Mouse (Mus musculus) intestine, postnatal 0 days (tissue): Measurements from ENCODE around the gene Ugt1a6a. TPM values are rescaled to one million over a fixed set of nuclear protein-coding genes. Genes with fewer than 3 reads are reported as not detected.

Experiments
- ATAC-seq: fragments of 200-750 bp; cut with Nextera tagmentation; 2 replicates; pipeline ENCODE4 v1.8.0; 2017; ENCODE audit warnings: mild to moderate bottlenecking, moderate TSS enrichment, moderate library complexity
- H3K27ac ChIP-seq: fragments of 300-500 bp; sonication (generic); 2 replicates; pipeline ENCODE4 v1.5.1; 2014; ENCODE audit warnings: mild to moderate bottlenecking, low read depth, low read length, moderate library complexity
- H3K27me3 ChIP-seq: fragments of 300-500 bp; sonication (generic); replicated peaks from 2 replicates; pipeline ENCODE4 v1.6.1; 2014; ENCODE audit warnings: low read length, mixed read lengths; ENCODE audit not compliant: control insufficient read depth, insufficient read depth
- H3K36me3 ChIP-seq: fragments of 300-500 bp; sonication (generic); 2 replicates; pipeline ENCODE4 v1.6.1; 2014; ENCODE audit warnings: mild to moderate bottlenecking, moderate library complexity; ENCODE audit not compliant: control insufficient read depth, insufficient read depth
- H3K4me1 ChIP-seq: fragments of 300-500 bp; sonication (generic); replicated peaks from 2 replicates; pipeline ENCODE4 v1.6.1; 2014; ENCODE audit warnings: antibody characterized with exemption, low read length, mixed read lengths; ENCODE audit not compliant: control insufficient read depth, insufficient read depth
- H3K4me2 ChIP-seq: fragments of 300-500 bp; sonication (generic); replicated peaks from 2 replicates; pipeline ENCODE4 v1.6.1; 2014; ENCODE audit warnings: low read depth, mild to moderate bottlenecking, moderate library complexity
- H3K4me3 ChIP-seq: fragments of 300-500 bp; sonication (generic); 2 replicates; pipeline ENCODE4 v1.5.1; 2014; ENCODE audit warnings: low read depth, low read length
- H3K9ac ChIP-seq: fragments of 300-500 bp; sonication (generic); 2 replicates; pipeline ENCODE4 v1.6.1; 2014; ENCODE audit warnings: mild to moderate bottlenecking, low read depth, low read length
- H3K9me3 ChIP-seq: fragments of 300-500 bp; sonication (generic); 2 replicates; pipeline ENCODE4 v1.6.1; 2016; ENCODE audit warnings: mixed run types; ENCODE audit not compliant: control insufficient read depth
- CTCF ChIP-seq: sonication (generic); IDR thresholded peaks from 2 replicates; pipeline ENCODE4 v1.5.1; 2016; ENCODE audit warnings: low read depth, mild to moderate bottlenecking, control low read depth, antibody characterized with exemption, moderate library complexity
- WGBS: fragments of 180-500 bp; shearing (Covaris S2); extraction: QIAGEN DNeasy Blood & Tissue Kit; methylation state at CpG from one replicate; pipeline ENCODE4 v1.1.7; 2014; 5-methylcytosine and 5-hydroxymethylcytosine counted together
- polyA plus RNA-seq: library from polyadenylated mRNA; unstranded; fragments of >200 nt; fragmentation: Nextera tagmentation; extraction: Ambion mirVana; gene quantifications from 2 replicates; pipeline ENCODE4 v1.2.1, GENCODE M21; 2015

The Ugt1a6a gene
- polyA plus RNA-seq, 1 experiment from 2014 or later: 5.7 TPM

- Histone ChIP-seq H3K36me3 (no peaks in the 10 kb centered on the region), H3K4me1 (no peaks in the 10 kb centered on the region), H3K9ac (no peak overlapping the region), H3K27me3 (no peaks in the 10 kb centered on the region), H3K4me2 (no peak overlapping the region), H3K27ac (no peak overlapping the region), H3K4me3 (no peak overlapping the region), H3K9me3 (peaks cover 43% of the 10 kb centered on the region)
- no peak for TF ChIP-seq CTCF
- WGBS: 78% methylated on average over 5 of the region's 5 CpGs
- ATAC-seq: no peak
These were observed 115.4 kb downstream of the Ugt1a6a start for GRCm38 (mm10) chr1:88250023-88250422.

GRCm38 (mm10) chr1:88253106-88253505 is 118.5 kb downstream of the Ugt1a6a start:
- H3K27me3 ChIP-seq: no peaks in the 10 kb centered on the region
- H3K4me3 ChIP-seq: no peak overlapping the region
- WGBS: 66% methylated on average over 8 of the region's 8 CpGs
- peaks cover 25% of the 10 kb centered on the region for H3K9me3 ChIP-seq
- H3K4me1 ChIP-seq: no peaks in the 10 kb centered on the region
- no peak overlapping the region for H3K4me2 ChIP-seq
- H3K9ac ChIP-seq: no peak overlapping the region
- H3K36me3 ChIP-seq: no peaks in the 10 kb centered on the region
- no peak for TF ChIP-seq CTCF
- ATAC-seq: peak; percentile 17; the same call in 1 of the 2 replicates
- H3K27ac ChIP-seq: no peak overlapping the region

- ATAC-seq: peak; percentile 44
- H3K9me3 ChIP-seq: peaks cover 25% of the 10 kb centered on the region
These were observed 118.9 kb downstream of the Ugt1a6a start for GRCm38 (mm10) chr1:88253540-88253939.

GRCm38 (mm10) chr1:88254793-88255465 is 120.3 kb downstream of the Ugt1a6a start:
- peaks cover 22% of the 10 kb centered on the region for H3K9me3 ChIP-seq
- H3K27me3 ChIP-seq: no peaks in the 10 kb centered on the region
- H3K36me3 ChIP-seq: peaks cover 7% of the 10 kb centered on the region; the same call in 1 of the 2 replicates
- no peak for ATAC-seq
- no peak overlapping the region for H3K4me2 ChIP-seq
- no peak overlapping the region for H3K4me3 ChIP-seq
- 85% methylated on average over 12 of the region's 12 CpGs for WGBS
- H3K9ac ChIP-seq: no peak overlapping the region
- TF ChIP-seq CTCF: no peak
- peaks cover 3% of the 10 kb centered on the region for H3K4me1 ChIP-seq
- H3K27ac ChIP-seq: no peak overlapping the region

More at GRCm38 (mm10) chr1:88253540-88253939, 118.9 kb downstream of the Ugt1a6a start:
- Histone ChIP-seq H3K4me2 (no peak overlapping the region), H3K27ac (no peak overlapping the region), H3K4me3 (no peak overlapping the region), H3K4me1 (no peaks in the 10 kb centered on the region), H3K9ac (no peak overlapping the region), H3K36me3 (no peaks in the 10 kb centered on the region), H3K27me3 (no peaks in the 10 kb centered on the region)
- WGBS: 69% methylated on average over 6 of the region's 6 CpGs
- no peak for TF ChIP-seq CTCF

GRCm38 (mm10) chr1:88255466-88255857 is 120.9 kb downstream of the Ugt1a6a start:
- Histone ChIP-seq H3K4me2 (no peak overlapping the region), H3K27me3 (no peaks in the 10 kb centered on the region), H3K4me1 (peaks cover 8% of the 10 kb centered on the region), H3K9me3 (peaks cover 18% of the 10 kb centered on the region; the same call in 1 of the 2 replicates), H3K27ac (no peak overlapping the region), H3K9ac (no peak overlapping the region), H3K4me3 (no peak overlapping the region), H3K36me3 (peaks cover 12% of the 10 kb centered on the region)
- WGBS: 59% methylated on average over 2 of the region's 2 CpGs
- no peak for TF ChIP-seq CTCF
- ATAC-seq: no peak

GRCm38 (mm10) chr1:88255989-88256754 is 121.6 kb downstream of the Ugt1a6a start:
- Histone ChIP-seq H3K4me1 (peaks cover 8% of the 10 kb centered on the region), H3K9me3 (peaks cover 11% of the 10 kb centered on the region; the same call in 1 of the 2 replicates), H3K27me3 (no peaks in the 10 kb centered on the region), H3K4me3 (no peak overlapping the region), H3K36me3 (peaks cover 19% of the 10 kb centered on the region), H3K4me2 (no peak overlapping the region), H3K27ac (no peak overlapping the region), H3K9ac (no peak overlapping the region)
- WGBS: 81% methylated on average over 13 of the region's 13 CpGs
- ATAC-seq: no peak
- no peak for TF ChIP-seq CTCF
